Comparison of ENCODE assay signal across 15 mouse cellular contexts in genomic region chr10:39387556-39387955, GRCm38 (mm10). TPM values are rescaled to one million over a fixed set of nuclear protein-coding genes. Genes with fewer than 3 reads are reported as not detected.
DNase-seq lines count a peak whose midpoint lies in the region; ATAC-seq and TF ChIP-seq lines count a peak whose summit lies in the region.
"Had no signal": no experiment of that assay in that cellular context is flagged by ENCODE, and none has a peak within 500 bp of the region (broad histone marks: within the 10 kb centered on the region; RNA-seq: fewer than 3 reads in every experiment).

No protein-coding gene starts in this region.

- H3K4me1 ChIP-seq in heart, adult 2 months (ENCODE audit: control insufficient read depth, insufficient read depth, low read length) = peaks cover 33% of the 10 kb centered on the region
- peaks cover 20% of the 10 kb centered on the region for H3K4me1 ChIP-seq in limb, embryonic 13.5 days
- peaks cover 8% of the 10 kb centered on the region for H3K4me1 ChIP-seq in limb, embryonic 10.5 days
- H3K4me1 ChIP-seq in forebrain, embryonic 15.5 days = peaks cover 75% of the 10 kb centered on the region
- peaks cover 43% of the 10 kb centered on the region for H3K4me1 ChIP-seq in hindbrain, postnatal 0 days (ENCODE audit: insufficient read depth, low read length)
- H3K4me1 ChIP-seq in thymus, adult 2 months (replicated peaks; ENCODE audit: control insufficient read depth, insufficient read depth, low read length) = peaks cover 13% of the 10 kb centered on the region

- peaks cover 18% of the 10 kb centered on the region for H3K36me3 ChIP-seq in heart, adult 2 months (ENCODE audit: control insufficient read depth, insufficient read depth, low read length)
- peaks cover 16% of the 10 kb centered on the region for H3K36me3 ChIP-seq in limb, embryonic 13.5 days
- peaks cover 12% of the 10 kb centered on the region for H3K36me3 ChIP-seq in limb, embryonic 10.5 days
- H3K36me3 ChIP-seq in forebrain, embryonic 15.5 days = peaks cover 11% of the 10 kb centered on the region
- peaks cover 8% of the 10 kb centered on the region; the same call in 1 of the 2 replicates for H3K36me3 ChIP-seq in hindbrain, postnatal 0 days (ENCODE audit: insufficient read depth, low read length)
- H3K36me3 ChIP-seq in thymus, adult 2 months (ENCODE audit: control insufficient read depth, insufficient read depth, low read length) = peaks cover 5% of the 10 kb centered on the region

- no peak for DNase-seq in heart, adult 2 months
- no peak for DNase-seq in heart, postnatal 4 days
- no peak for DNase-seq in limb, embryonic 10.5 days (ENCODE audit: low spot score)
- no peak for DNase-seq in hindbrain, postnatal 0 days (ENCODE audit: low spot score)
- no peak for DNase-seq in thymus, adult 2 months
- DNase-seq: cerebellum, postnatal 14 days; gastrocnemius, postnatal 10 days; kidney, postnatal 10 days had no signal

- H3K4me2 ChIP-seq in limb, embryonic 13.5 days (replicated peaks) = no peak overlapping the region
- H3K4me2 ChIP-seq in forebrain, embryonic 15.5 days (replicated peaks) = no peak overlapping the region
- H3K4me2 ChIP-seq in hindbrain, postnatal 0 days (ENCODE audit: low read depth, low read length) = no peak overlapping the region
- H3K4me2 ChIP-seq: embryonic facial prominence, embryonic 12.5 days; heart, embryonic 15.5 days; intestine, embryonic 15.5 days; liver, embryonic 11.5 days; lung, embryonic 14.5 days had no signal

- no peak for ATAC-seq in limb, embryonic 13.5 days (ENCODE audit: low FRiP score, low read depth)
- no peak for ATAC-seq in forebrain, embryonic 15.5 days (replicated peaks)
- no peak for ATAC-seq in hindbrain, postnatal 0 days
- ATAC-seq: intestine, embryonic 15.5 days had no signal

- WGBS in heart, adult 2 months = 41% methylated on average over 11 of the region's 11 CpGs
- 76% methylated on average over 11 of the region's 11 CpGs for WGBS in limb, embryonic 13.5 days
- WGBS in limb, embryonic 10.5 days = 90% methylated on average over 11 of the region's 11 CpGs
- WGBS in forebrain, embryonic 15.5 days = 76% methylated on average over 11 of the region's 11 CpGs
- WGBS in hindbrain, postnatal 0 days = 54% methylated on average over 11 of the region's 11 CpGs
- 95% methylated on average over 11 of the region's 11 CpGs for WGBS in thymus, adult 2 months

- TF ChIP-seq EP300 in heart, adult 2 months (IDR thresholded peaks at IDR 0.05; ENCODE audit: insufficient read depth, low read depth, low read length) = no peak

- peak overlapping the region; percentile 45 for H3K27ac ChIP-seq in heart, adult 2 months
- no peak overlapping the region for H3K27ac ChIP-seq in limb, embryonic 13.5 days
- no peak overlapping the region for H3K27ac ChIP-seq in limb, embryonic 10.5 days
- H3K27ac ChIP-seq in forebrain, embryonic 15.5 days (replicated peaks) = peak overlapping the region; percentile 38
- peak overlapping the region; percentile 27; the same call in 1 of the 2 replicates for H3K27ac ChIP-seq in hindbrain, postnatal 0 days
- H3K27ac ChIP-seq in thymus, adult 2 months (ENCODE audit: control insufficient read depth, insufficient read depth, low read length) = no peak overlapping the region
- H3K27ac ChIP-seq: embryonic facial prominence, embryonic 12.5 days; heart, embryonic 15.5 days; intestine, embryonic 15.5 days had no signal

- no peak for TF ChIP-seq POLR2A in heart, adult 2 months (IDR thresholded peaks at IDR 0.05; ENCODE audit: insufficient read depth, low read depth, low read length)
- TF ChIP-seq POLR2A in thymus, adult 2 months (IDR thresholded peaks at IDR 0.05; ENCODE audit: control insufficient read depth, extremely low read depth, insufficient read depth, low read length, poor library complexity) = no peak

- intact Hi-C loops in heart, adult 2 months (cut with DNase I) = loop anchor here (2.0 kb wide), 1 partner anchor 15 kb away; no protein-coding TSS in a partner anchor

- peaks cover 8% of the 10 kb centered on the region for H3K79me2 ChIP-seq in heart, adult 2 months (replicated peaks; ENCODE audit: control insufficient read depth, insufficient read depth, low read length)

- H3K9me3 ChIP-seq in limb, embryonic 13.5 days = peaks cover 9% of the 10 kb centered on the region
- H3K9me3 ChIP-seq in limb, embryonic 10.5 days (replicated peaks) = no peaks in the 10 kb centered on the region
- no peaks in the 10 kb centered on the region for H3K9me3 ChIP-seq in forebrain, embryonic 15.5 days
- no peaks in the 10 kb centered on the region for H3K9me3 ChIP-seq in hindbrain, postnatal 0 days (ENCODE audit: low read length)
- H3K9me3 ChIP-seq: heart, embryonic 15.5 days; intestine, embryonic 15.5 days had no signal

- H3K9ac ChIP-seq in heart, adult 2 months (ENCODE audit: low read depth, low read length) = 0 out of 2 replicates have a peak overlapping the region, but pooled peaks have one; percentile 2
- H3K9ac ChIP-seq in limb, embryonic 13.5 days = 0 out of 2 replicates have a peak overlapping the region, but pooled peaks have one; percentile 19
- no peak overlapping the region for H3K9ac ChIP-seq in forebrain, embryonic 15.5 days (replicated peaks)
- no peak overlapping the region for H3K9ac ChIP-seq in hindbrain, postnatal 0 days (replicated peaks; ENCODE audit: low read length)
- H3K9ac ChIP-seq: embryonic facial prominence, embryonic 12.5 days; heart, embryonic 15.5 days; intestine, embryonic 15.5 days; lung, embryonic 14.5 days had no signal

- no peak for TF ChIP-seq CTCF in heart, adult 2 months (IDR thresholded peaks at IDR 0.05)
- no peak for TF ChIP-seq CTCF in hindbrain, postnatal 0 days (IDR thresholded peaks at IDR 0.05; ENCODE audit: low read depth)
- no peak for TF ChIP-seq CTCF in thymus, adult 2 months (IDR thresholded peaks at IDR 0.05; ENCODE audit: borderline replicate concordance, control insufficient read depth, extremely low read depth, insufficient read depth, low read length, poor library complexity)

- H3K27me3 ChIP-seq in heart, adult 2 months (ENCODE audit: control insufficient read depth, insufficient read depth, low read length) = no peaks in the 10 kb centered on the region
- no peaks in the 10 kb centered on the region for H3K27me3 ChIP-seq in limb, embryonic 13.5 days
- no peaks in the 10 kb centered on the region for H3K27me3 ChIP-seq in limb, embryonic 10.5 days (ENCODE audit: low read depth, poor library complexity, severe bottlenecking)
- H3K27me3 ChIP-seq in forebrain, embryonic 15.5 days = no peaks in the 10 kb centered on the region
- no peaks in the 10 kb centered on the region for H3K27me3 ChIP-seq in hindbrain, postnatal 0 days (ENCODE audit: insufficient read depth, low read length)
- H3K27me3 ChIP-seq in thymus, adult 2 months (ENCODE audit: control insufficient read depth, insufficient read depth, low read length) = no peaks in the 10 kb centered on the region
- H3K27me3 ChIP-seq: embryonic facial prominence, embryonic 12.5 days; heart, embryonic 15.5 days; intestine, embryonic 15.5 days had no signal

- H3K4me3 ChIP-seq in heart, adult 2 months = no peak overlapping the region
- H3K4me3 ChIP-seq in limb, embryonic 13.5 days = no peak overlapping the region
- H3K4me3 ChIP-seq in limb, embryonic 10.5 days = no peak overlapping the region
- H3K4me3 ChIP-seq in forebrain, embryonic 15.5 days = no peak overlapping the region
- no peak overlapping the region for H3K4me3 ChIP-seq in hindbrain, postnatal 0 days (ENCODE audit: low read length)
- no peak overlapping the region for H3K4me3 ChIP-seq in thymus, adult 2 months (ENCODE audit: control insufficient read depth, insufficient read depth, low read length)
- H3K4me3 ChIP-seq: embryonic facial prominence, embryonic 12.5 days; heart, embryonic 15.5 days; intestine, embryonic 15.5 days had no signal

RNA-seq across cellular contexts. Expression of gene Fyn, which starts 18.9 kb away (rescaled TPM):
- 10 to 100 TPM; 26.1 to 29.7 TPM for total RNA-seq in heart, adult 2 months (2021)
- polyA plus RNA-seq in heart, adult 2 months (2012; rRNA removed) = 23.2 and 36.4 TPM in 2 replicates
- total RNA-seq in heart, postnatal 4 days (2021) = 10 to 100 TPM; 51.2 to 53.0 TPM
- 28.0 and 29.6 TPM in 2 replicates for polyA plus RNA-seq in limb, embryonic 13.5 days (2015; fragmentation: Nextera tagmentation; extraction: Ambion mirVana)
- polyA plus RNA-seq in limb, embryonic 10.5 days (2016; fragmentation: Nextera tagmentation; extraction: Ambion mirVana) = 13.1 and 16.0 TPM in 2 replicates
- polyA plus RNA-seq in forebrain, embryonic 15.5 days (2015; fragmentation: Nextera tagmentation; extraction: Ambion mirVana) = 75.6 and 79.3 TPM in 2 replicates
- total RNA-seq in hindbrain, postnatal 0 days (2014; rRNA removed) = 120 and 121 TPM in 2 replicates
- 94.9 and 95.2 TPM in 2 replicates for polyA plus RNA-seq in hindbrain, postnatal 0 days (2015; fragmentation: Nextera tagmentation; extraction: Ambion mirVana)
- 74.6 and 76.1 TPM in 2 replicates for polyA plus RNA-seq in thymus, adult 2 months (2012; rRNA removed)

Comparison
In these comparisons a context has a peak if more than half of its experiments do, and no peak if none do; other contexts are left out.
1. H3K27ac ChIP-seq: peak in heart, adult 2 months (single experiment), forebrain, embryonic 15.5 days (single experiment) and hindbrain, postnatal 0 days (single experiment); none in limb, embryonic 13.5 days (single experiment), limb, embryonic 10.5 days (single experiment) and thymus, adult 2 months (single experiment).
2. H3K9ac ChIP-seq: peak in heart, adult 2 months (single experiment) and limb, embryonic 13.5 days (single experiment); none in forebrain, embryonic 15.5 days (single experiment) and hindbrain, postnatal 0 days (single experiment).